In genomic region chr13:73433681-73434535, GRCm38 (mm10) we compare ENCODE assay signal across 13 mouse cellular contexts. TPM values are rescaled to one million over a fixed set of nuclear protein-coding genes. Genes with fewer than 3 reads are reported as not detected.
A peak's percentile ranks its signal among the peaks of the same experiment; 100 is the strongest.
DNase-seq lines count a peak whose midpoint lies in the region; ATAC-seq lines count a peak whose summit lies in the region.
"Had no signal": no experiment of that assay in that cellular context is flagged by ENCODE, and none has a peak within 500 bp of the region (broad histone marks: within the 10 kb centered on the region; RNA-seq: fewer than 3 reads in every experiment).

No protein-coding gene starts in this region.

- H3K9me3 ChIP-seq in liver, embryonic 16.5 days (replicated peaks; ENCODE audit: control insufficient read depth, low read length) = no peaks in the 10 kb centered on the region
- H3K9me3 ChIP-seq: forebrain, embryonic 10.5 days; limb, embryonic 10.5 days; stomach, embryonic 15.5 days had no signal

- ATAC-seq in liver, embryonic 16.5 days (ENCODE audit: low read depth) = peak; percentile 78
- ATAC-seq: intestine, embryonic 16.5 days had no signal

- 51% methylated on average over 15 of the region's 15 CpGs for WGBS in liver, embryonic 16.5 days (ENCODE audit: insufficient replicate concordance)

- peak overlapping the region; percentile 73 for H3K27ac ChIP-seq in liver, embryonic 16.5 days (ENCODE audit: low read length)
- H3K27ac ChIP-seq: forebrain, embryonic 10.5 days; limb, embryonic 10.5 days; stomach, embryonic 15.5 days had no signal

- H3K36me3 ChIP-seq in liver, embryonic 16.5 days (ENCODE audit: control insufficient read depth, insufficient read depth) = no peaks in the 10 kb centered on the region
- H3K36me3 ChIP-seq: forebrain, embryonic 10.5 days; limb, embryonic 10.5 days; stomach, embryonic 15.5 days had no signal

- H3K27me3 ChIP-seq in liver, embryonic 16.5 days (ENCODE audit: control insufficient read depth, insufficient read depth, low read depth, low read length) = no peaks in the 10 kb centered on the region
- H3K27me3 ChIP-seq: stomach, embryonic 15.5 days had no signal

- H3K4me1 ChIP-seq in liver, embryonic 16.5 days (ENCODE audit: control insufficient read depth, low read depth, low read length) = peaks cover 40% of the 10 kb centered on the region
- H3K4me1 ChIP-seq: forebrain, embryonic 10.5 days; limb, embryonic 10.5 days; stomach, embryonic 15.5 days had no signal

- peak overlapping the region; percentile 56 for H3K9ac ChIP-seq in liver, embryonic 16.5 days (ENCODE audit: low read depth, low read length)
- H3K9ac ChIP-seq: stomach, embryonic 15.5 days had no signal

- no peak overlapping the region for H3K4me3 ChIP-seq in liver, embryonic 16.5 days (ENCODE audit: low read depth, low read length)
- H3K4me3 ChIP-seq: forebrain, embryonic 10.5 days; limb, embryonic 10.5 days; stomach, embryonic 15.5 days had no signal

- DNase-seq in adrenal gland, adult (ENCODE audit: inconsistent age in 2 of 2, low spot score in 1 of 2) = peak; percentile 27 to 40
- no peak for DNase-seq in adrenal gland, postnatal 25 days
- peak; percentile 66 to 67 for DNase-seq in B cell, adult 2 months
- DNase-seq in c-Kit-positive CD71-positive TER-119-positive erythroid progenitor cells, embryonic 14.5 days (ENCODE audit: low spot score) = peak; percentile 56
- DNase-seq in right cerebral cortex, postnatal 10 days (ENCODE audit: low spot score in 2 of 2) = no peak
- DNase-seq in cerebellum, adult 9-11 months = no peak
- no peak for DNase-seq in urinary bladder, postnatal 4 days (ENCODE audit: low spot score in 2 of 2)
- DNase-seq: heart, postnatal 36 days had no signal

- H3K4me2 ChIP-seq in liver, embryonic 16.5 days (ENCODE audit: low read depth, low read length) = peak overlapping the region; percentile 31
- H3K4me2 ChIP-seq: stomach, embryonic 15.5 days had no signal

RNA-seq across cellular contexts. Expression of gene Lpcat1, which starts 33.1 kb away (rescaled TPM):
- 12.7 and 20.9 TPM in 2 replicates for total RNA-seq in adrenal gland, postnatal 25 days (2021)
- polyA plus RNA-seq in liver, embryonic 16.5 days (2015; fragmentation: Nextera tagmentation; extraction: Ambion mirVana) = 59.4 and 64.7 TPM in 2 replicates

Comparison
In these comparisons a context has a peak if more than half of its experiments do, and no peak if none do; other contexts are left out.
1. DNase-seq: peak in adrenal gland, adult (2 of 2), B cell, adult 2 months (2 of 2) and c-Kit-positive CD71-positive TER-119-positive erythroid progenitor cells, embryonic 14.5 days (single experiment); none in adrenal gland, postnatal 25 days (single experiment), right cerebral cortex, postnatal 10 days (0 of 2), cerebellum, adult 9-11 months (single experiment) and urinary bladder, postnatal 4 days (0 of 2).